Mouse (Mus musculus): ENCODE measurements around the gene Wwc1. TPM values are rescaled to one million over a fixed set of nuclear protein-coding genes. Genes with fewer than 3 reads are reported as not detected.

The Wwc1 gene
- polyA plus RNA-seq, 1 experiment from 2014 or later: 5.0 TPM

Other genes with a start within 250 kb of the Wwc1 start
- 15.4 and 16.5 TPM in 2 replicates for gene Pank3, start 211.0 kb downstream of the Wwc1 start, polyA plus RNA-seq (2015; fragmentation: Nextera tagmentation; extraction: Ambion mirVana)
- gene Fbll1, start 181.6 kb downstream of the Wwc1 start, polyA plus RNA-seq (2015; fragmentation: Nextera tagmentation; extraction: Ambion mirVana): 0.15 TPM in 1 of 2 replicates, not detected in the other
- 90.1 and 92.1 TPM in 2 replicates for gene Rars, start 146.0 kb downstream of the Wwc1 start, polyA plus RNA-seq (2015; fragmentation: Nextera tagmentation; extraction: Ambion mirVana)